Mouse (Mus musculus) lung, adult 18-20 months (tissue): ENCODE measurements around the gene Ccdc191.

Experiments
- DNase-seq, 2 experiments: peaks; one replicate each; pipeline ENCODE4 v3.0.0; 2022; ENCODE audit warnings: mixed read lengths in 2 of 2

Ccdc191 gene

DNA sequence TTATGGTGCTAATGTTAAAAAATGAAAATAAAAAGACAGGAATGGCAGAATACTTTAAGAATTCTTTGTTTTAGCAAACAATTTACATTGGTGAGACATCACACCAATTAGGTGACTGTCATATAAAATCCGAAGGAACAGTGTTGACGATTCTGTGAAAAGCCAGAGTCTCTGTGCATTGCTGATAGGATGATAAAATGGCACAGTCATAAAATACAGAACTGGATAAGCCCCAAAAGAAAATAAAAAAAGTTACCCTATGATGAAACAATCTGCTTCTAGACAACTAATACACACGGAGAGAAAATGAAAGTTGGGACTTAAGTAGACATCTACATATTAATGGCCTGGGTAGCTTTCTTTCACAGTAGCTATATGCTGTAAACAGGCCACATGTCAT, 105.0 kb downstream of the Ccdc191 start:
- DNase-seq: no peak

DNA sequence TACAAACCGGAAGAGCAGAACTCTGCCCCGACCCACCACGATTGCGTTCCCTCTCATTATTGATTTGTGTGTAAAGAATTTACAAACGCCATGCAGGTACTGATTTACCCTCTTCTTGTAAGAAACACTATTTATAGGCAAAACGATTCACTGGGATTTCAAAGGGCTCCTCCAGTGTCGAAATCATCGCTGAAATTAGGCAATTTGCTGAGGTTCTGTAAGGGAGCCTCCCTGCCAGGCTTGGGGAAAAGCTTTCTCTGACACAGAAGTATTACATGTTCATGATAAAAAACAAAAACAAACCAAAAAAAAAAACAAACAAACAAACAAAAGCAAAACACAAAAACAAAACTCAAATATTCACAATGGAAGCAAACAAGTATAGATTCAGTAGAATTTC, 109.5 kb downstream of the Ccdc191 start:
- DNase-seq: no peak

DNA sequence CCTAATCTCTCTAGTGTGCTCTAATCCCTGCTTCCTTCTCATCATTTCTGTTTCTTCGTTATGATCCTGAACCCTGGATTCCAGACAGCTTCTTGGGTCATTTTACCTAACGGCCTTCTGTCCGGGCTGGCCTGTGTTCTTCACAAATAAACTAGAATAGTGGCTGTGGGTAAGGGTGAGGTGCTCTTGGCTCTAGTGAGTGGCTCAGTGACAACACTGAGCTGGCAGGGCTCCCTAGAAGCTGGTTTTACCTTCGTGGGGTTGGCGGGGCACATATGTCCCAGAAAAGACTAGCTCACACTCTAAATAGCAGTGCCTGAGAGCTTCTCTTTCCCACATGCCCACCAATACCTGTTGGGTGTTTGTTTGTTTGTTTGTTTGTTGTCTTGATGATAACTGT, 109.9 kb downstream of the Ccdc191 start:
- DNase-seq: no peak

DNA sequence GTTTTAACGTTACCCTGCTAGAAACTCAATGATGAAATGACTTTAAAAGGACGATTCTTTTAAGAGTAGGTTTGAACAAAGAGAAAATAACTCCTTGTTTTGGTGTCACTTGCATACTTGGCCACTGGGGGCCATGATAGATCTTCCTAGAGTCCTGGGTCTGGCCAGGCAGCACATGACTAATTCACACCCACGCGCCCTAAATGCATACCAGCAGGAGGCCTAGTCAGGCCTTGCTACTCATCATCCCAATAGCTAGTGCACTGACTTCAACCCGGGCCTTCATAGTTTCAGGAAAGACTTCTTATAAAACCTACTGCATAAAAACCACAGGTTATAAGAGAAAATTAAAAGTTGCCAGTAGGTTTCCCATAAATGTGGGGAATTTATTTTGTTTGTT, 112.5 kb downstream of the Ccdc191 start:
- DNase-seq: no peak

DNA sequence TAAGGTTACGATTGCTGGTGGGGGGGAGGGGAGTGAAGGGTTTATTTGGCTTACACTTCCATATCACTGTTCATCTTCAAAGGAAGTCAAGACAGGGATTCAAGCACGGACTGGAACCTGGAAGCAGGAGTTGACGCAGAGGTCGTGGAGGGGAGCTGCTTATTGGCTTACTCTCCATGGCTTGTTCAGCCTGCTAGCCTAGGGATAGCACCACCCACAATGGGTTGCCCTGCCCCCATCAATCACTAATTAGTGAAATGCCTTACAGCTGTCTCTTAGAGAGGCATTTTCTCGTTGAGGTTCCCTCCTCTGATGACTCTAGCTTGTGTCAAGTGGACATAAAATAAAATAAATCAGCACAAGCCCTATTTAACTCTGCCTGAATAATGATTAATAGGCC, 121.4 kb downstream of the Ccdc191 start:
- no peak for DNase-seq
